Mouse (Mus musculus): Measurements from ENCODE around the gene Card10.

GRCm38 (mm10) chr15:78810146-78810545, 7.3 kb upstream of the Card10 start:
- TF ChIP-seq CTCF (IDR thresholded peaks at IDR 0.05; ENCODE audit: low read depth) (no peak), EP300 (IDR thresholded peaks at IDR 0.05; ENCODE audit: low read depth) (no peak)
